Mouse (Mus musculus) C2C12 (cell line): Measurements from ENCODE around the gene Hoxa10. TPM values are rescaled to one million over a fixed set of nuclear protein-coding genes. Genes with fewer than 3 reads are reported as not detected.

Source experiments
- H3K27me3 ChIP-seq: one replicate; pipeline ENCODE4 v1.6.1; 2011; ENCODE audit not compliant: control insufficient read depth, insufficient read depth, insufficient read length
- H3K36me3 ChIP-seq: one replicate; pipeline ENCODE4 v1.6.1; 2011; ENCODE audit not compliant: control insufficient read depth, insufficient read depth
- H3K4me3 ChIP-seq: one replicate; pipeline ENCODE4 v1.5.1; 2011; ENCODE audit warnings: mild to moderate bottlenecking, control low read depth; ENCODE audit not compliant: poor library complexity, insufficient read depth, severe bottlenecking
- H3K79me2 ChIP-seq: one replicate; pipeline ENCODE4 v1.6.1; 2011; ENCODE audit not compliant: control insufficient read depth, insufficient read depth
- H3K79me3 ChIP-seq: one replicate; pipeline ENCODE4 v1.6.1; 2011; ENCODE audit warnings: low read depth, control low read depth
- H3ac ChIP-seq: one replicate; pipeline ENCODE3; 2011; ENCODE audit warnings: low read depth; ENCODE audit not compliant: control insufficient read depth, insufficient read length
- CEBPB ChIP-seq: IDR thresholded peaks from one replicate; pipeline ENCODE4 v1.6.1; 2011; ENCODE audit warnings: low read depth, mild to moderate bottlenecking, control low read depth, moderate library complexity
- CTCF ChIP-seq: IDR thresholded peaks from one replicate; pipeline ENCODE4 v1.5.1; 2011; ENCODE audit not compliant: control insufficient read depth, insufficient read depth, insufficient read length
- FOSL1 ChIP-seq: IDR thresholded peaks from one replicate; pipeline ENCODE4 v1.8.0; 2011; ENCODE audit warnings: mild to moderate bottlenecking, low read length; ENCODE audit not compliant: poor library complexity, insufficient read depth, severe bottlenecking
- MAX ChIP-seq: IDR thresholded peaks from one replicate; pipeline ENCODE4 v1.6.1; 2011; ENCODE audit warnings: mild to moderate bottlenecking, control low read depth
- MYOD1 ChIP-seq: IDR thresholded peaks from one replicate; pipeline ENCODE4 v1.6.1; 2011; ENCODE audit warnings: low read depth; ENCODE audit not compliant: control insufficient read depth, insufficient read length
- MYOG ChIP-seq: IDR thresholded peaks from one replicate; pipeline ENCODE4 v1.6.1; 2011; ENCODE audit not compliant: control insufficient read depth, insufficient read length; ENCODE audit errors: extremely low read depth
- USF1 ChIP-seq: IDR thresholded peaks from one replicate; pipeline ENCODE4 v1.6.1; 2011; ENCODE audit warnings: low read depth, mild to moderate bottlenecking, control low read depth, moderate library complexity
- polyA plus RNA-seq: library from polyadenylated mRNA; unstranded; fragments of >200 nt; fragmentation: generic; extraction: Trizol; gene quantifications from one replicate; pipeline ENCODE4 v1.2.1, GENCODE M21; 2012; ENCODE audit warnings: missing spikeins

Hoxa10 gene
- polyA plus RNA-seq, 1 experiment, result 19.8 TPM

DNA sequence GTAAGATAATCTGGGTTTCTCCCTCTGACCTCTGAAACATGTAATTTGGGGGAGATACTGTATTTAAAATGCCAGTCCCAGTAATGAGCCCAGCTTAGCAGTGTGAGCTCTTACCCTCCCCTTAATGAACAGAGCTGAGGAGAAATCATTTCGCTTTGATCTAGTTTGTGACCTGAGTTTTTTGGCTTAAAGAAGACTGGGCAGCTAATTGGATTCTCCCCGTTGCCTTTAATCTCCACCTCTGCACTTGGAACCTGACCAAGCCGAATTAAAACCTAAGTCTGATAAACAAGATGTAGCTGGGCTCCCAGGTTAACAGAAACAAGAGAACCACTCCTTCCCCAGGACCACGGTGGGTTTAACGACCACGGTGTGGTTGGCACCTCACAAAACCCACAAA, 35.7 kb upstream of the Hoxa10 start:
- Histone ChIP-seq H3K79me3 (no peaks in the 10 kb centered on the region), H3K36me3 (no peaks in the 10 kb centered on the region), H3K27me3 (no peaks in the 10 kb centered on the region), H3ac (no peak overlapping the region), H3K79me2 (no peaks in the 10 kb centered on the region), H3K4me3 (no peak overlapping the region)
- TF ChIP-seq MYOG (no peak), CTCF (no peak), MYOD1 (no peak), MAX (no peak), USF1 (no peak), CEBPB (no peak), FOSL1 (no peak)

DNA sequence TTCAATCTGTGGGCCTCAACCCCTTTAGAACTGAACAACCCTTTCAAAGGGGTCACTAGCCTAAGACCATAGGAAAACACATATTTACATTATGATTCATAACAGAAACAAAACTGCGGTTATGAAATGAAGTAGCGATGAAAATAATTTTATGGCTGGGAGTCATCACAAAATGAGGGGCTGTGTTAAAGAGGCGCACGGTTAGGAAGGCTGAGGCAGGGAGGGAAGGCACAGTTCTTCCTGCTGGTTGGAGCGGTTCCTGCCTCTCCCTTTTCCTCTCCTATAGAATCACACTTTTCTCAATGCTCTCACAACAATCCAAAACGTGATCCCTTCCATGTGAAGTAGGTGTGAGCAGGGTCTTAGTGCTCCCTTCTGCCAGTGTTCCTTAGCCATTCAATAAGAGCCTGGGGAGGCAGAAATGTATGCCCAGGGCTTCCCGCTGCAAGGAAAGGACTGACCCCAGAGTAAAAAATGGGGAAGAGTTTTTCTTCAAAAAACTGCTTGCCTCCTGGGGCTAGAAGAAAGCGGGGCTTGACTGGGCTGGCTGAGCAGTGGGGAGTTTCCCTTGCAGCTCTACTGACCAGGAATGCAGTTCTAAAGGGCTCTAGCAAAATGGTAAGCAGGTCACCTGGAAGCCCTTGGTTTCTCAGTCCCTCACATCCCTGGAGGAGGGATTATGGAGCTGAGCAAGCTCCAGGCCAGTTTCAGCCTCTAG, 35.1 kb upstream of the Hoxa10 start:
- Histone ChIP-seq H3ac (no peak overlapping the region), H3K36me3 (no peaks in the 10 kb centered on the region), H3K79me2 (no peaks in the 10 kb centered on the region), H3K27me3 (no peaks in the 10 kb centered on the region), H3K79me3 (no peaks in the 10 kb centered on the region), H3K4me3 (no peak overlapping the region)
- TF ChIP-seq MYOD1, result peak; percentile 4
- TF ChIP-seq CEBPB, result no peak
- TF ChIP-seq MAX, result no peak

DNA sequence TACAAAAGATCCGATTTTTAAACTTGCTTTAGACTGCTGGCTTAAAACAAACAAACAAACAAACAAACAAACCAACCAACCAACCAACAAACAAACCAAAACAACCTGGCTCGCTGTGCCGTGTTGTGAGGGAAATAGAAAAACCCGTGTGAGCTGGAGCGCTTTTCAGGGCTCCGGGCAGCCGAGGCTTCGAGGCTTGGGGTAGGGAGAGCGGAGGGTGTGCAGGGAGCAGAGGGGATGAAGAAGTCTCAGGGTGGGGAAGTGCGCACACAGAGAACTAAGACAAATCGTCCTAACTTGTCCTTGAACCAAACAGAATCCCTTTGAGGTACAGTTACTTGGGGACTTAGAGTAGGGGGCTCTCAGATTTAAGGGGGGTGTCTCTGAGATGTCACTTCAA, 33.9 kb upstream of the Hoxa10 start:
- Histone ChIP-seq H3K36me3 (no peaks in the 10 kb centered on the region), H3K27me3 (no peaks in the 10 kb centered on the region), H3ac (no peak overlapping the region), H3K79me2 (no peaks in the 10 kb centered on the region), H3K4me3 (no peak overlapping the region), H3K79me3 (no peaks in the 10 kb centered on the region)
- TF ChIP-seq MYOG (no peak), CEBPB (no peak), FOSL1 (no peak), USF1 (no peak), MAX (no peak), CTCF (no peak)

DNA sequence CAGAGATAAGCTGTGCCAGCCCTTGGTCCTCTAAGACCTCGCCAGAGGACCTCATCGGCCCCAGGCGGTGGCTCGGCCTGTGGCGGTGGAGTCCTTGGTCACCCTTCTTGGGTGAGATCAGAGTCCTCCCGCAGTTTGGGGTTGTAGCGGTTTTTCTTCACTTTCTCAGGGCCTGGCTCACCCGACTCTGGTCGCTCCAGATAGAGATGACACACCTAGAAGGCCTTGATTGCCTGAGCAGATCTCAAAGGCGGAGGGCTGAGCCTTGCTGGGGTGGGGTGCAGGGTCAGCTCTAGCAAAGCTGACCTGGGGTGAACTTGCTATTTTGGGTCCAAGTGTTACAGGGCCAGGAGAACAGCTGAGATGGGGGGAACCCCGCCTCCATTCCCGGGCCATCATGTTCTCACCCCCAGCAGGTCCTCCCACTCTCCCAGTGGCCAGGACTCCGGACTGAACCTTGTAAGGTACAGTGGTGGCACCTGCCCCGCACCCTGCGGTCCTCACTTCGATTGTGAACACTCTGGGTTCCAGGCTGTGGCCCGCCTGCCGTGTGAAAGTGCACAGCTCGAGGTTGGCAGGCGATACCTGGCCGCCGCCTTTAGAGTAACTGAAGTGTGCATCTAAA, 33.1 kb upstream of the Hoxa10 start:
- Histone ChIP-seq H3K79me2 (no peaks in the 10 kb centered on the region), H3K4me3 (no peak overlapping the region), H3K36me3 (no peaks in the 10 kb centered on the region), H3ac (no peak overlapping the region), H3K79me3 (no peaks in the 10 kb centered on the region), H3K27me3 (no peaks in the 10 kb centered on the region)
- TF ChIP-seq MYOG (no peak), CTCF (no peak), CEBPB (no peak), USF1 (no peak), MYOD1 (no peak), FOSL1 (no peak), MAX (no peak)

DNA sequence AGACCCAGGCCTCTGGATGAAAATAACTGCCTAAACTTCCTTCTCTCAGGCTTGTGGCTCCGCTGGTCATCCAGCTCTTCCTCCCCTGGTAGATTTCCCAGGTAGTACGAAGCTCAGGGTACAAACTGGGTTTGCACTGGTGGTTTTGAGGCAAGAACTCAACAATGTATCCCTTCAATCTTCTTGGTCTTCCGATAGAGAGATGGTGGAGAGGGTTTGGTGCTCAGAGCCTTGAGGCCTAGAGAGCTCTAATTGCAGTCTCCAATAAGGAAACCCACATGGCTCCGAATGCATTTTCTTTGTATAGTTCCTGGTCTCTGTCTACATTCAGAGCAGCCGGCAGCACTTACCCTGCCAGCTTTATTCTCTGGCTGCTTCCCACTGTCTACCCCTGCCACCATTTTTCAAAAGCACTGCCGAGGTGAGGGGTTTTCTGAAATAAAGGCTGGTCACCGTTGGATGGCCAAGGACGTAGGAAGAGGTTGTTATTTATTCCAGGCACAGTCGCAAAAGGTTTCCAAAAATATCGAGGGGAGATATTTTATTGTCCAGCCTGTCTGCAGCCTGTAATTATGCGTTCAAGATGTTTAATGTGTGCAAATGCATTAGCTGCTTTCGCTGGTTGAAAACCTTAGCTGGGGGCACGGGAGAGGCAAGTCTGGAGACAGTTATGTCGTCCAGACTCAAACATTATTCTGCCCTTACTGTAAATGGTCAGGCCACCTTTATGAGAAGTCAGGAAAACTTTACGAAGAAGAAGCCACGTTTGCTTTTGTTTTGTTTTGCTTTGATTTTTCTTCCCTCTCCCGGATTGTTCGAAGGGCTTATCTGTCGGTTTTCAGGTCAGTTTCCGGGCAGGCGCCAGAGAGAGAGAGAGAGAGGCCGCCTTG, 32.4 kb upstream of the Hoxa10 start:
- no peaks in the 10 kb centered on the region for H3K36me3 ChIP-seq
- no peaks in the 10 kb centered on the region for H3K27me3 ChIP-seq
- no peak overlapping the region for H3ac ChIP-seq
- H3K4me3 ChIP-seq, result no peak overlapping the region
- no peaks in the 10 kb centered on the region for H3K79me3 ChIP-seq
- no peaks in the 10 kb centered on the region for H3K79me2 ChIP-seq
- TF ChIP-seq MYOG, result no peak
- TF ChIP-seq MAX, result no peak
- TF ChIP-seq MYOD1, result no peak
- TF ChIP-seq CTCF, result no peak
- no peak for TF ChIP-seq FOSL1
- TF ChIP-seq USF1, result no peak
- TF ChIP-seq CEBPB, result no peak
